Mouse (Mus musculus) adrenal gland, postnatal 36 days (tissue): ENCODE measurements around the gene Fignl1. TPM values are rescaled to one million over a fixed set of nuclear protein-coding genes. Genes with fewer than 3 reads are reported as not detected.

Source experiments
- DNase-seq, 2 experiments: peaks; one replicate each; pipeline ENCODE4 v3.0.0; 2021; ENCODE audit warnings: mixed read lengths in 1 of 2
- long read RNA-seq, 2 experiments: library from polyadenylated mRNA; stranded (forward); transcript quantifications; one replicate each; pipeline ENCODE4 v2.0.0; 2021; ENCODE audit warnings: borderline sequencing depth in 2 of 2
- total RNA-seq, 2 experiments: library from RNA; stranded (reverse); gene quantifications; 2 replicates each; pipeline ENCODE4 v1.2.3; 2021

Fignl1 gene
- total RNA-seq: 1 to 10 TPM; 3.4 to 3.7 TPM
- long read RNA-seq, experiment 1, transcript Fignl1-201 (3 exons, 2,961 nt): major isoform, 7 of 11 reads
- long read RNA-seq, experiment 1, partial matches to known transcripts: 0 of 11 reads
- long read RNA-seq, experiment 1, other reads (novel, unspliced or antisense): 0 of 11 reads
- long read RNA-seq, experiment 2, partial matches to known transcripts: 0 of 1 reads
- long read RNA-seq, experiment 2, other reads (novel, unspliced or antisense): 0 of 1 reads

DNA sequence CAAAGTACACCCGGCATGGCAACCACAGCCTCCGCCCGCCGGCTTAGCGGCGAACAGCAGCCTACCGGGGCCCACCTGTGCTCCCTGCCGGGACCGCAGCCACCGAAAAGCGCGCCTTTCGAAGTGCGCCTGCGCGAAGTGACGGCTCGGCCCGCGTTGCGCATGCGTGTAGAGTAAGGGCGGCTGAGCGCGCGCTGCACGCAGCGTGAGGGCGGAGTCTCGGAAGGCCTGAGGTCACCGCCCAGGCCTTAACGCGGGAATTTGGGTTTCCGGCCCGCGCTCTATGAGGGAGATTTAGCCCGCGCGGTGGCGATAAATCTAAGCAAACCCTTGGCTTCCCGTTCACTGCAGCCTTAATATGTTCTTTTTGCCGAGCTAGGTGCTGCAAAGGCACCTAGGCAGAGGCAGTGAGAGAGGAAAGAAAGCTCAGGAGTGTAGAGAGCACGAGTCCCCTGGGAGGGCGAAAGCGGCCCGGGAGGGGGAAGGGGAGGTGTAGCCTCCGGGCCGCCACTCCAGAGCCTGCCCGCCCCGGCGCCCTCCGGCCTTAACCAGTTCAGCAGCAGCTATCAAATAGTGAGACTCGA, at the start of gene Fignl1:
Gene Fignl1 (minus strand): TSS at position 143 of the 584 bp plus-strand sequence.
- DNase-seq: peak; percentile 97

DNA sequence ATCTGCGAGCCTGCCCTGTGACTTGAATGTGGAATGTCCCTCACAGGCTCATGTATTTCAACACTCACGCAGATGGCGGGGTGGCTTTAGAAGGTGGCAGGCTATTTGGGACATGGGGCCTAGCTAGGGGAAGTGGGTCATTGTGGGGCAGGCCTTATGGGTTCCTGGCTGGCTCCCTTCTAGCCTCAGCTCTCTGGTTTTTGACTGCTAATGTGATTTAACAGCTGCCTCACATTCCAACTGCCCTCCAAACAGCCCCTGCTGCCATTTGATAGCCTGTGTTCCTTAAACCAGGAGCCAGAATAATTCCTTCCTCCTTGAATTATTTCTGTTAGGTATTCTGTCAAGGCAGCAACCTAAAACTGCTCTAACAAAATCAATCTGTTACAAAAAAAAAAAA, 48.2 kb upstream of the Fignl1 start:
- DNase-seq: no peak

DNA sequence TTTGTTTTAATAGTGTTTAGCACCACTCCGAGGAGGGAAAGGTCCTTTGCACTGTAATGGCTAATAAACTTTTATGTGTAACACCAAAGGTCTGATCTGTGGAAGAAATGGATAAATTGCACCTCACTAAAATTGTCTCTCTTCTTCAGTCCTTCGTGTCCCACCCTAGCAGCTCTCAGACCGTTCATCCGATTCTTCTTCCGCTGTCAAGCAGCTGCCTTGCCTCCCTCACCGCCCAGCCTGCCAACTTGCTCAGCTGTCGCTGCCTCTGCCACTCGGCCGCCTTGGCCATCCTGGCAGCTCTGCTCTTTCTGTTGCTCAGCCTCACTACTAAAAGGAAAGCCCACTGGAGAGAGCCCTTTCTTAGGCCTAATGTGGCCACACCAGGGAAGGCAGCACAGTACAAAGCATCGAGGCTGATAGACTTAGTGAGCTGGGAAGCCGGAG, 46.9 kb upstream of the Fignl1 start:
- DNase-seq: no peak

- no peak for DNase-seq
These were observed 46.4 kb upstream of the Fignl1 start for GRCm38 (mm10) chr11:11855061-11855672.

DNA sequence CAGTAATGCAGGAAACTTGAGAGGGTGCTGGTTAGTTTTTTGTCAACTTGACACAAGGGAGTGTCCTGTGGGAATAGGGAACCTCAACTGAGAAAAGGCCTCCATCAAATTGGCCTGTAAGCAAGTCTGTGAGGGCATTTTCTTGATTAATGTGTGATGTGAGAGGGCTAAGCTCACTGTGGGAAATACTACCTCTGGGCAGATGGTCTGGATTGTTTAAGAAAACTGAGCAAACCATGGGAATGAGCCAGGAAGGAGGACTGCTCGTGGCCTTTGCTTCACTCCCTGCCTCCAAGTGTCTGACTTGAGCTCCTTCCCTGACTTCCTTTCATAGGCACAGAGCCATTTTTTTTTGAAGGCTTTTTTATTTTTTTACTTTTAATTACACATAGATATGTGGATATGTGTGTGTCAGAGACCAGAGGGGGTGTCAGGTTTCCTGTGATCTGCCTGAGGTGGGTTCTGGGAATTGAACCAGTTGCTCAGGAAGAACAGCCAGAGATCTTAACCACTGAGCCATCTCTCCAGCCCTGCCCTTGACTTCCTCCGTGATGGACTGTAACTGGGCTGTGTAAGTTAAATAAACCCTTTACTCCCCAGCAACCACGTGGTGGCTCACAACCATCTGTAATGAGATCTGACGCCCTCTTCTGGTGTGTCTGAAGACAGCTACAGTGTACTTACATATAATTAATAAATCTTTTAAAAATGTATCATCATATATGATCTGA, 45.1 kb upstream of the Fignl1 start:
- no peak for DNase-seq

DNA sequence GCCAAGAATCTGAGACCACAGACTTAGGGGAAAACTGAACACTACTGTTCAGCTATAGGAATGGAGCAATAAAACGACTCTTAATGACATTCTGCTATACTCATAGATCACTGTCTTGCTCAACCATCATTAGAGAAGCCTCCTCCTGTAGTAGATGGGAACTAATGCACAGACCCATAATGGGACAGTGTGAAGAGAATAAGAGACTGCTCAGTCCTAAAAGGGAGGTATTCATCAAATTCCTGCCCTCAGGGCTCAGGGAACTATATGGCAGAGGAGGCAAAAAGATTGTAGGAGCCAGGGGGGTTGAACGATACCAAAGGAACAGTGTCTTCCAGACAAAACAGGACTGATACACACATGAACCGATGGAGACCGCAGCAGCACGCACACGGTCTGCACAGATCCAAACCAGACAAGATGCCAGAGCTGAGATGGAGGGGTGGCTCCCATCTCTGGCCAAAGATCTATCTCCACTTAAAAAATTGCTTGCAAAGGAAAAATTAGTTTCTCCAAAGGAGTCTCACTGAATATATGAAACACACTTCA, 43.3 kb upstream of the Fignl1 start:
- no peak for DNase-seq

GRCm38 (mm10) chr11:11850476-11851267, 41.9 kb upstream of the Fignl1 start:
- DNase-seq: no peak

- DNase-seq: no peak
These were observed 41.0 kb upstream of the Fignl1 start for GRCm38 (mm10) chr11:11849513-11850311.

GRCm38 (mm10) chr11:11848467-11848866, 39.7 kb upstream of the Fignl1 start:
- DNase-seq: no peak

- peak in 1 of 2 experiments; percentile 33 for DNase-seq
These were observed 36.3 kb upstream of the Fignl1 start for GRCm38 (mm10) chr11:11845044-11845443.

DNA sequence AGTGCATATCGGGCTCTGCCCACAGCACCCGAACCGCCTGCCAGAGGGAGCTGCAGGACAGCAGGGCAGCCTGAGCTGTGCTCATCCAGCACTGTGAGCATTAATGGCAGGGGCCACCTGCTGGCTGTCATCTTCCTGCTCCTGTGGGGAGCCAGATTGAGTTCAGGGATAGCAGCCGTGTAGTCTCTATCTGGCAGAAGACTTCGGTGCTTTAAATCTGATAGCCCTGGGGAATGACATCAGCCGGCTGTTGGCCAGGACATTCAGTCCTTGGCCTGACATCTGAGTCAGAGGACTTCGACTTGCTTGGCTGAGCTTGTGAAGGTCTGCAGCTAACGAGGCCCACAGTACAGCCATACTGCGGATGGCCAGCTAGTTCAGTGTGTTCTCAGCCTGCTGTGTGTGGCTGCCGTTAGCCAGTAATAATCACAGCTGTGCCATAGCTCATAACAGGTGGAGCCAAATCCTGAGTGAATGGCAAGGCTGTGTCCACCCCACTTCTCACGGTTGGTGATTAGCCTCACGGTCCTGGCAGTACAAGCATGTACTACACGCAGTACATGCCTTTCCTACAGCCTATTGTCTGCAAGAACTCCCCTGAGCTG, 35.7 kb upstream of the Fignl1 start:
- DNase-seq: peak; percentile 88 to 90

- no peak for DNase-seq
These were observed 32.8 kb upstream of the Fignl1 start for GRCm38 (mm10) chr11:11841590-11841989.

GRCm38 (mm10) chr11:11840746-11841145, 32.0 kb upstream of the Fignl1 start:
- no peak for DNase-seq

DNA sequence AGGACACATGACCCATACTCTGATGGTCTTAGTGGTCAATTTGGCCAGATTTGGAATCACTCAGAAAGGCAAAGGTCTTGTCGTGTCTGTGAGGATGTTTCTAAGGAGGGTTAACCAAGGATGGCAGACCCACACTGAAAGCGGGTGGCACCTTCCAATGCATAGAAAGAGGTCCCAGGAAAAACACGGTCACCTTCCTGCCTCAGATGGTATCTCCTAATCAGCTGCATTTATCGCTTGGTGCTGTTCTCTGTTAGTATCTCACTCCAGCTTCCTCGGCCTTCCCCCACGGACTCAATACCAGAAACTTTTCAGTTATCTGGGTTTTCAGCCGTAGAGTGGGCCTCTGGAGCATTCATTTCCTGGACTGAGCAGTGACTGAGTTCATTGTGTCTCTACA, 31.1 kb upstream of the Fignl1 start:
- DNase-seq: no peak

DNA sequence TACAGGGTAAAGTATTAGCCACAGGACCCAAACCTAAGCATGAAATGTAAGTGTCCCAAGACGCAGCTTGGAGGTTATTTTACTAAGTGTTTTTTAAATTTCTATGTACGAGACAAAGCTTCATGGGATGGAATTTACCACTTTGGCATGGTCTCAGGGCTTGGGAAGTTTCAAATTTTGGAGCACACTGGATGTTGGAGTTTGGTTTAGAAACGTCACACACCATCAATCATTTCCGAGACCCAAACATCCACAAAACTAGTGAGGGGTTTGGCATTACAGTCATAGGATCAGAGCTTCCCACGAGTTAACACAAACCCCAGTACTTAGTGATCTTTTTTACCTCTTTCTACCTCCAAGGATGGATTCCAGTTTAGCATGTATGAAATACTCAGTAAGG, 28.6 kb upstream of the Fignl1 start:
- no peak for DNase-seq

DNA sequence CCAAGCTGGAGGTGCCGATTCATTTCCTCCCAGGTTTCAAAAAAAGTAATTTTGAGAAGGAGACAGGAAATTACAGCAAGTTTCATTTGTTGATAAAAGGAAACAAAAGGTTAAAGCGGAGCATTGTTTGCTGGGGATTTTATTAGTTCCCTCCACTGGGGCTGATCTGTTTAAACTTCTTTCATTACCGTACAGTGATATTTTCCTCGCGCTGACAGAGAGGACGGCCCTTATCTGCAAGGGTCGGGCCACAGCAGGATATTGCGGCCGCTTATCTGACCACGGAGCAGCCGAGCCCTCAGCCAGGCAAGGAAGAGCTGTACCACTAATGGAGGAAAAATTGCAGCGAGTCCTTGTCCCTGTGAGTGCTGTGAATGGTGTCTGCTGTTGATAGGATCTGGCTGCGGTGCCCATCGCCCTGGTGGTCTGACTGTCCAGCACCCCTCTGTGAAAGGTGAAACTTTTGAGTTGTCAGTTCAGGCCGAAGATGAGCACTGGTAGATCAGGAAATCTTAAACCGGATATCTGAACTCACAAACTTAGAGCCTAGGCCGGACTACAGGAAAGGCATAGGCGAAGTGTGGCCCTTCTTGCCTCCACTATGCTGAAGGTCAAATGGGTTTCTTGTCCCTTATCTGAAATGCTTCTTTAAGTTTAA, 28.1 kb upstream of the Fignl1 start:
- DNase-seq: peak; percentile 50 to 56

- DNase-seq: no peak
These were observed 27.5 kb upstream of the Fignl1 start for GRCm38 (mm10) chr11:11836262-11836661.

DNA sequence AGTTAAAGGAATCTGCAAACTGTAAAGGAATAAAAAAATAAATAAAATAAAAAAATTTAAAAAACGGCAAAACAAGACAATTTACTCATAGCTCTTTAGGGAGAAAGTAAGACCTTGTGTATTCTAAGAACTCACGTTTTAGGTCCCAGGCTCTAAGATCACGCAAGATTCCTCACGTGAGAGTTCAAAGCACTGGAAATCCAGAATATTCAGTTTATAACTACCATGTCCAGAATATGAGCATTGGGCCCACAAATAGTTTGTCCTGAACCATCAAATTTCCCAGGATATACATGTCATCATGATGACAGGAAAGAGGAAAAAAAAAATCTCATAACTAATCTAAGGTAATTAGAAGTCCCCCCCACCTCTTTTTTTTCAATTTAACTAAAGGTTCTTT, 27.0 kb upstream of the Fignl1 start:
- no peak for DNase-seq

DNA sequence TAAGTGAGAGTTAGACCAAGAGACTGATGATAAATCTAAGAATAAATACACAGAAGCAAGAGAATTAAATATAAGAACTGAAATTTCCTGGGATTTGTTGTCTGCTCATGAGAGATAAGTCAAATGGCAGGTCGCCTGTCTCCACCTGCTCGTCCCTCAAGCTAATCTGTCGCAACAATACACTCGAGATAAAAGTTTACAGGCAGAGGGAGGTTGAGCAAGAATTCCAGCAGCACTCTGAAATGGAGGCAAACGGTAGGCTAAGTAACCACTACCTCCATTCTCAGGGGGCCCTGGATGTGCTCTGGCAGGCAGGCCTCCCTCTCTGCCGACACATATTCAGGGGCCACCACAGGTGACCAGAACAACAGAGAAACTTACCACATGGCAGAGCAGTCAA, 26.6 kb upstream of the Fignl1 start:
- DNase-seq: no peak

- DNase-seq: no peak
These were observed 24.3 kb upstream of the Fignl1 start for GRCm38 (mm10) chr11:11833100-11833499.
